Mouse (Mus musculus) spleen, postnatal 36 days (tissue): ENCODE data around the gene Zwilch.
"Not testable (repeated sequence)": the region's sequence is repeated elsewhere in the genome, so short reads cannot be mapped to it uniquely, and the experiment has no call there.

Experiments
- DNase-seq, 2 experiments: peaks; one replicate each; pipeline ENCODE4 v3.0.0; 2022; ENCODE audit warnings: low spot score in 2 of 2, mixed read lengths in 1 of 2

The Zwilch gene

GRCm38 (mm10) chr9:64172816-64173665 is at the start of gene Zwilch, which contains the start of gene Rpl4:
Zwilch (minus strand) TSS chr9:64173104.
Rpl4 (plus strand) TSS chr9:64173375.
- DNase-seq: peak; percentile 66 to 80

DNA sequence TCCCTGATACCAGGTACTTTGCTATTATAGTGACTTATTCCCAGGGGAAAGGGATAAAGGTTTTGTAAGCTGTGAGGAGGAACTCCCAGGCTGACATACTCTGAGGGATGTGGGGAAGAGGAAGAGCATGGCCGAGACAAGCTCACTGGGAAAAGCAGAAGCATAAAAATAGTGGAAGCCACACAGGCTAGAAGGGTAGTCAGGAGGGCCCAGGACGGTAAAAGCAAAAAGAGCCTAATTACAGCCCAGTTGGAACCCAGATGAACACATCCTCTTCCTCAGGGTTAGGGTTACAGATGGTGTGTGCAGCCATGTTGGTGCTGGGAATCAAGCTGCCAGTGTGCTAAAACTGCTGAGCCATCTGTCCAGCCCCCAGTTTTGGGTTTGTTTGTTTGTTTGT is 49.2 kb upstream of the Zwilch start:
- no peak for DNase-seq

- DNase-seq: no peak
Measured at GRCm38 (mm10) chr9:64221480-64221879, 48.6 kb upstream of the Zwilch start.

DNA sequence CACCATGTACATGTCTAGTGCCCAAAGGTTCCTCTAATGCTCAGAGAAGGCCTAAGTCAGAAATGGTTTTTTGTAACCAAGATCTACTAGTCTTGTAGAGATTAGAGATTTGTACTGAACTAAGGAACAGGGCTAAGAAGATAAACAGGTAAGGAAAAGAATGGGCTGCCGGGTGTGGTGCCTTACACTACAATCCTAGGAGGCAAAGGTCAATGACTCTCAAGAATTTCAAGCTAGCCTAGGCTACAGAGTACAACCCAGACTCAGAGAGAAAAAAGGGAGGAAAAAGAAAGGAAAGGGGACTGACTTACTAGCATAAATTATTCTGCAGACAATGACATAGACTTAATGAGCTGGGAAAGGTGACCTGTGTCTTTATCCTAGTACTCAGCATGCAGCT is 47.7 kb upstream of the Zwilch start:
- no peak for DNase-seq

- DNase-seq: no peak
Measured at GRCm38 (mm10) chr9:64219772-64220420, 47.0 kb upstream of the Zwilch start.

GRCm38 (mm10) chr9:64219305-64219704 is 46.4 kb upstream of the Zwilch start:
- no peak for DNase-seq

DNA sequence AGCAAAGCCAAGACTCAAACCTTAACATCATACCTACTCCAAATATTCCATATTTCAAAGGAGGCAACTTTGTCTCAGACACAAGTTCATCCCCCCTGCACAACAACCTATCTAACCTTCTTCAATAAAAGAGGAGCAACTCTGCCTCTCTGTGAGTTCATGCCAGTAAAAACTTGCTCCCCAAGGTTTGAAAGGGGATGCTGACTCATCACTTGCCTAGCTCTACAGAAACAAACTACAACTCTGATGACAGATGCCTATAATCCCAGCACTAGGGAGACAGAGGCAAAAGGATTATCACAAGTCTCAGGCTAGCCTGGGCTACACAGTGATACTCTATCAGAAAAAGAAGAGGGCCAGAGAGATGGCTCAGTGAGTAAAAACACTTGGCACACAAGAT is 45.0 kb upstream of the Zwilch start:
- DNase-seq: no peak

GRCm38 (mm10) chr9:64216641-64217040 is 43.7 kb upstream of the Zwilch start:
- no peak for DNase-seq

DNA sequence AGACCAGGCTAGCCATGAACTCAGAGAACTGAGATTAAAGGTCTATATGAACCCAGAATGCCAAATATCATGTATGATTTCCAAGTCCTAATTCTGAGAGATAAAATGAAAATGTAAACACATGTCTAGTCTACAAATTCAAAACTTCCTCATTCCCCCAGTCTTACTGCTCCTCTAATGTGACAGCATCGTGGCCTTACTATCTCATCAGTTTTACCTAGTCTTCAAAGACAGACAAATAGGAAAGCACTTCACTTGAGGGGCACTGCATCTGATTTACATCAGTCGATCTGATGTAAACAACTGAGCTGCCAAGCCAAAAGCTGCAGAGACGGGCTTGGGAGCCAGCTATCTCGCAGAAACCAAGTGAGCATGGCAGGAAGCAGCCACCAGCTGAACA is 43.2 kb upstream of the Zwilch start:
- no peak for DNase-seq

DNA sequence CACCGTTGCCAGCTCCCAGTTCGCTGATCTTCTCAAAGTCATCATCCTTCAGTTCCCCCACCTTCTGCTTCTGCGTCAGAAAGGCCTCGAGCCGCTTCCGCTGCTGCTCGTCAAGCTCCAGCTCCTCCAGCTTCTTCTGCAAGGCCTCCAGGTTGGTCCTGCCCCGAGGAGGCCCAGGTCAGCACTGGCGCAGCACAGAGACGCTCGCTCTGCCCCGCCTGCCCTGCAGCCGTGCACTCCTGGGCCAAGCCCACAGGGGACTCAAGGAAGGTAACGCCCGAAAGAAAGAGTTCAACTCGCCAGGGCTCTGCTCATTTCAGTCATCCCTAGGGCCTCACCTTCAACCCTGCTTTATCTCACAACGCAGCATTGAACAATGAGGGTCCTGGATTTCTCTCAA is 41.5 kb upstream of the Zwilch start:
- DNase-seq: no peak

GRCm38 (mm10) chr9:64207509-64208084 is 34.7 kb upstream of the Zwilch start:
- DNase-seq: no peak

DNA sequence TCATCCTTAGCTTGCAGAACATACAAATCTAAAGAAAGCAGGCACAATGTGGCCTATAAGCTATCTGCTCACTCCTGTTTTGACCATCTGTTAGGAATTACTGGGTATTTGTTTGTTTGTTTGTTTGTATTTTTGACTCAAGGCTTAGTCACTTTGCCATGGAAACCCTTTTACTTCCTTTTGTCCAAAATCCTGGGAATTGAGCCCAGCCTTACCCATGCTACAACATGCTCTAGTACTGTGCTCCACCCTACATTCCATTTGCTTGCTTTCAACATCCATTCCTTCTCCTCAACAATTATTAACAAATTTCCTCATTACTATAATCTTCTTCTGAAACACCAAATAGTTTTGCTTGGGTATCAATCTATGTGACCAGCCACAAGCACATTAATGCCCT is 30.0 kb upstream of the Zwilch start:
- no peak for DNase-seq

GRCm38 (mm10) chr9:64202331-64202730 is 29.4 kb upstream of the Zwilch start:
- no peak for DNase-seq

GRCm38 (mm10) chr9:64199897-64200296 is 27.0 kb upstream of the Zwilch start:
- DNase-seq: no peak

DNA sequence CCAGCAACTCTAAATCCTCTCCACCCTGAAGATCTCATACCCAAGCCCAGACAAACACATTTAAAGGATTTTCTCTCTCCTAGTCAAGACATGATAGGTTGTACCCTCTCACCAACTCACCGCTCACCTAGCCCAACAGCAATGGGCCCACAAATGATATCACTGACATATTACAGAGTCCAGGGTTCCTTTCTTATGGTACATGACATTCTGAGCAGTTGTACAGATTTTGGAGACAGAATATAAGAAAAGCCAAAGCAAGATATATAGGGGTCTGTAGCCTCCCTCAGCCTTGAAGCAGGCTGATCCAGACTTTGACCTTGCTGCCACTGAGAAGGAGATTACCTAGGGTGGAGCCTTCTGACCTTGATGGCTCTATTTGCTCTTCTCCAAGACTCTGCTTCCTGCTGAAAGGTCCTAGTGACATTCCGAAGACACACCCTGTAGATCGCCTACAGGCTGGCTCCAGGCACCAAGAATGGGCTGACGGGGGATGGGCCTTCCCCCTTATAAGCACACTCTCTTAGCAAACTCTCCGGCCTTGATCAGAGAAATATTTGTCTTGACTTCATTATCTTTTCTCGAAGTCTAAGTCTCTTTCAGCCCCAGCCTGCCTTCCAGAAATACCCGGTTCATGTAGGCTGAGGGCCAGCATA is 26.0 kb upstream of the Zwilch start:
- not testable (repeated sequence) for DNase-seq

GRCm38 (mm10) chr9:64198068-64198762 is 25.3 kb upstream of the Zwilch start:
- DNase-seq: no peak

DNA sequence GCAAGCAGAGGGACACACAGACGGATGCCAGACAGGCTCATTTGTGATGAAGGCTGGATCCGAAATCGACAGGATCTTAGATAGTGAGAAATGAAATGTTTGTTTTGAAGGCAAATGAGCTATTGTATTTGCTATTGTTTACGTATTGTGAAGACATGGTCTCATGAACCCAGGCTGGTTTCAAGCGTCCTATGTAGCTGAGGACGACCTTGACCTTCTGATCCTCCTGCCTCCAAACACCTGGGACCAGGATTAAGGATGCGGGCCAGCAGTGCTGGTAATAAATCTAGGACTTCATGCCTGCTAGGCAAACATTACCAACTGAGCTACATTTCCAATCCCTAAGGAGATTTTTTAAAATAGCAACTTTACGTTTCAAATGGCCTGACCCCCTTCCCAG is 24.6 kb upstream of the Zwilch start:
- DNase-seq: no peak

- no peak for DNase-seq
Measured at GRCm38 (mm10) chr9:64195554-64195953, 22.6 kb upstream of the Zwilch start.

DNA sequence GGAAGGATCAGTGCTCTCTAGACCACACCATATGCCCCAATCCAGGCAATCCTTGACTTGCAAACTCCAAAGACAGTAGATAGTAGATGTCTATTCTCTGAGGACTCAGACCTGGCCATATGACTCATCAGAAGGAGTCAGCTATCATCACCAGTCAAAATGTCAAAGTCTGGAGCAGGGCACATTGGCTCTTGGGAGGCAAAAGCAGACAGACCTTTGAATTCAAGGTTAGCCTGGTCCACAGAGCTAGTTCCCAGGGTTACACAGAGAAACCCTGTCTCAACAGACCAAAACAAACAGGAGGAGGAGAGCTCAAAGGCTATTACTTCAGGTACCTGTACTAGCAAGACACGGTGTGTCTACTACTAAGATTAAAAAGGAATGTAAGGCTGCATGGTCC is 21.0 kb upstream of the Zwilch start:
- DNase-seq: no peak

GRCm38 (mm10) chr9:64184166-64184840 is 11.4 kb upstream of the Zwilch start:
- DNase-seq: no peak

DNA sequence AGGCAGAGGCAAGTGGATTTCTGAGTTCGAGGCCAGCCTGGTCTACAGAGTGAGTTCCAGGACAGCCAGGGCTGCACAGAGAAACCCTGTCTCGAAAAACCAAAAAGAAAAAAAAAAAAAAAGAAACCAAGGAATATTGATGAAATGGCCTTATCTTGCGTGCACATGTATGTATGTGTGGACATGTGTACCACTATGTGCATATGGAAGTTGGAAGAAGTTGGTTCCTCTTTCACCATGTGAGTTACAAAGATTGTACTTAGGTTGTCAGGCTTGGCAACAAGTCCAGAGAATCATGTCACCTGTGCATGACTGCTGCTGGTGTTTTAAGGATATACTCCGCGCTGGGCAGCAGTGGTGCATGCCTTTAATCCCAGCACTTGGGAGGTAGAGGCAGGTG is 10.4 kb upstream of the Zwilch start:
- not testable (repeated sequence) for DNase-seq
